Mouse (Mus musculus) T-cell, adult 2 months (primary cell): ENCODE results near the gene Pigm.

Experiments used
- DNase-seq: peaks from one replicate; pipeline ENCODE4 v3.0.0; 2022; ENCODE audit warnings: low spot score

Gene Pigm

GRCm38 (mm10) chr1:172376198-172376667 is at the start of gene Pigm:
TSS of gene Pigm (plus strand) at chr1:172376546.
- peak; percentile 99 for DNase-seq

- no peak for DNase-seq
Observed at GRCm38 (mm10) chr1:172326684-172327083, 49.7 kb upstream of the Pigm start.

- no peak for DNase-seq
Observed at GRCm38 (mm10) chr1:172327206-172328001, 48.9 kb upstream of the Pigm start.

- DNase-seq = no peak
Observed at GRCm38 (mm10) chr1:172328041-172328440, 48.3 kb upstream of the Pigm start.

- no peak for DNase-seq
Observed at GRCm38 (mm10) chr1:172328461-172328860, 47.9 kb upstream of the Pigm start.

- no peak for DNase-seq
Observed at GRCm38 (mm10) chr1:172329131-172329530, 47.2 kb upstream of the Pigm start, which contains the start of gene Kcnj9. TSS of gene Kcnj9 (minus strand) at chr1:172329318.

DNA sequence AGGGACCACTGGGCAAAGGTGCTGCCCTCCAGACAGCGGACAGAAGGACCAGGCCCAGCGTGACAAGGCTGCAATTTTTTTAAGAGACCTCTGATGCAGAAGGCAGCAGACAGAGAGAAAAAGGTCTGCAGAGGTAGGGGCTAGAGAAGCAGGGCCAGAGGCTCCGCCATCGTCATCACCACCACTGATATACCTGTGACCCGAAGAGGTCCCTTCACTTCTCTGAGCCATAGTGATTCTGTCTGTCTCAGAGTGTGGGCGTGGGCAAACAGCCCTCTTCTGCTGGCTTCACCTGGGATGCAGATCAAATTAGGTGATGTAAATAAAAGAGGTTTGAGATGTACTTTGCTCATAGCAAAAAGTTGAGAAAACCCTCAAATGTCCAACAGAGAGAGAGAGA is 46.7 kb upstream of the Pigm start:
- DNase-seq = no peak

DNA sequence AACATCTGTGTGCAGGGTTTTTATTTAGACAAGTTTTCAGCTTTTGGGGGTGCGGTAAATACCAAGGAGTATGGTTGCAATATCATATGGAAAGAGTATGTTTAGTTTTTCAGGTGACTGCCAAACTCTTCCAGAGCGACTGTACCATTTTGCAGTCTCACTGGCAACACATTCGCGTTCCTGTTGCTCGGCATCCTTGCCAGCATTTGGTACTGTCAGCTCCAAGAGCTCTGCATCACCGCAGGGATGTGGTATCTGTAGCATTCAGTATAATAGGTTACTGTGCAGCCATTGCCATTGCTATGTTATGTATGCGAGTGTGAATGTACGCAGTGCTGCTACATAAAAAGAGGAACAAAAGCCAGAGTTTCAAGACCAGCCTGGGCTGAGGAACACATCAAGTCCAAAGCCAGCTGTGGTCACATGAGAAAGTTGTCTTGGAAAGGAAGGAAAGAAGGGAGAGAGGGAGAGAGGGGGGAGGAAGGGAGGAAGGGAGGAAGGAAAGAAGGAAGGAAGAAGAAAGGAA is 44.9 kb upstream of the Pigm start:
- no peak for DNase-seq

DNA sequence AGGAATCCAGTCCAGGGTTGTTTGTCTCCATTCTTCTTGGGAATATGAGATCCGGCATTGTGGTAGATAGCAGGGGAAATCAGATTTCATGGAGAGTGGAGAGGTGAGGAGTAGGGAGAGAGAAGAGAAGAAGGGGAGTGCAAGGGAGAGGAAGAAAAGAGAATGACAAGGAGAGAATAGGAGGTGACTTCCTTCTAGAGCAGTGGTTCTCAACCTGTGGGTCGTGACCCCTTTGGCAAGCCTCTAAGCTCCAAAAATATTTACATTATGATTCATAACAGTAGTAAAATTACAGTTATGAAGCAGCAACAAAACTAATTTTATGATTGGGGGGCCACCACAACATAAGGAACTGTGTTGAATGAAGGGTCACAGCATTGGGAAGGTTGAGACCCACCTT is 43.4 kb upstream of the Pigm start:
- no peak for DNase-seq

- no peak for DNase-seq
Observed at GRCm38 (mm10) chr1:172333512-172333911, 42.8 kb upstream of the Pigm start.

GRCm38 (mm10) chr1:172335804-172336203 is 40.5 kb upstream of the Pigm start:
- DNase-seq = no peak

DNA sequence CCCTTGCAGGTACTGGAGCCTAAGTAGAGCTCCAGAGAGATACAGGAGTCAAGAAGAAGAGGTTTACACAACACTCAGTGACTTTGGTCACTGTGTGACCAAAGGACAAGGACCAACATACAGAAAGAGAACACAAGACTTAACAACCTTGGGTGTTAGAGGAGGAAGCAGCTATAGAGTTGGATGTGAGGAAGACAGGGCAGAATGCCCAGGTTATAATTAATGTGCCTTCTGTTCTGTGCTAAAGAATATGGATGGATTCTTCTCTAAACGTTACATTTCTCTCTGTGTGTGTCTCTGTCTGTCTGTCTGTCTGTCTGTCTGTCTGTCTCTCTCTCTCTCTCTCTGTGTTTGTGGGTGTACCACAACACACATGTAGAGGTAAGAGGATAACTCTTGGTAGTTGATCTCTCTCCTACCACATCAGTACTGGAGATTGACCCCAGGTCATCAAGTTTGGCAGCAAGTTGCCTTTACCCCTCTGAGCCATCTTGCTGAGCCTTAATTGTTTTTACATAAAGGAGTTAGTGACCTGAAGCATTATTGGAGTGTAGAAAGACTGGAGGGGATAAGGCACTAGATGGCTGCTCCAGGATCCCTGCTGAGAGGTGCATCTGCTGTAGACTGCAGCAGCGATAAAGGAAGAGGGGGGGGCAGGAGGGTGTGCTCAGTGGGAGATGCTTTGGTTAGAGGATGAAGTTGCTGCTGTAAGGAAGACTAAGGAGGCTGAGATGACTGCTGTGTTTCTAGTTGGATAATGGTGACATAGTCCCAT is 38.7 kb upstream of the Pigm start:
- no peak for DNase-seq

DNA sequence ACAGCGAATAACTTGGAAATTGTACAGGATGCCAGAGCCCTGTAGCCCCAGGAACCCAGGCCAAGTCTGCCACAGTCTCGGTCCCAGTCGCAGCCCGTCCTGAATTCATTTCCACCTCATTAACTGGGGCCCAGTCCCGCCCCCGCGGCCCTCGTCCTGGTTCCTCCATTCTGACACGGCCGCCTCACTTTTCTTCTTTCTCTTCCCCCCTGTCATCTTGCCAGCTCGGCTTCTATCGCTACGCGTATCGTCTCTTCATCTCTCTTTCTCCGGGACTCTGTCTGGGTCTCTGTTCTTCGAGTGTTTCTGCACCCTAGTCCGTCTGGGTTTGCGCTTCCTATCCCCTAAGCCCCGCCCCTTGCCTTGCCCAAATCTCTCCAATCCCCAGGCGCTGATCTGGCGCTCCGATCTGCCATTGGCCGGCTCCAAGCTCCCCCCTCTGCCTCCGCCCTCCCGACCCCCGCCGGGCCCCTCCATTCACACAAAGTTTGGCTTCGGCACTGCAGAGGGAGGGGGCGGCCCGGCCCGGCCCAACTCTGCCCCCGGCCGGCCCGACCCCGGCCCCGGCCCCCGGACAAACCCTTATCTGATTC is 35.5 kb upstream of the Pigm start, which contains the start of gene Kcnj10:
Gene Kcnj10, plus strand, starts transcription at position 482 of the 593 bp plus-strand sequence.
- DNase-seq = peak; percentile 60

DNA sequence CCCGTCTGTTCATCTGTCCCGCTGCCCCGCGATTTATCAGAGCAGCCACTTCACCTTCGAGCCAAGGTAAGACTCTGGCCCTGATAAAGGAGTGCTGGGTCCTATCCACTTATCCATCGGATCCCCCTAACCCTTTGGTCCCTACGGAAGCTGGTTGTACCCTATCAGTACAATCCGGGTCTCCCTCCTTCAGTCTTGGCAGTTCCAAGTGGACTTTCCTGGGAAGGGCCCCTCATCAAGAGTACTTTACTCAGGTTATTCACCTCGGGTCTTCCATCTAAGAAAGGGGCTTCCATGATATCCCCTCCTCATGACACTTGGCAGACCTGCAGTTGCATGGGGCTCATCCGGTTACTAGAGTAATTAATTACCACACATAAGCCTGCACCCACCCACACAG is 35.0 kb upstream of the Pigm start:
- no peak for DNase-seq

- no peak for DNase-seq
Observed at GRCm38 (mm10) chr1:172342729-172343128, 33.6 kb upstream of the Pigm start.

GRCm38 (mm10) chr1:172343914-172344313 is 32.4 kb upstream of the Pigm start:
- no peak for DNase-seq

GRCm38 (mm10) chr1:172344820-172345219 is 31.5 kb upstream of the Pigm start:
- DNase-seq = no peak

GRCm38 (mm10) chr1:172346707-172347106 is 29.6 kb upstream of the Pigm start:
- DNase-seq = no peak

GRCm38 (mm10) chr1:172347382-172347781 is 29.0 kb upstream of the Pigm start:
- DNase-seq = no peak

DNA sequence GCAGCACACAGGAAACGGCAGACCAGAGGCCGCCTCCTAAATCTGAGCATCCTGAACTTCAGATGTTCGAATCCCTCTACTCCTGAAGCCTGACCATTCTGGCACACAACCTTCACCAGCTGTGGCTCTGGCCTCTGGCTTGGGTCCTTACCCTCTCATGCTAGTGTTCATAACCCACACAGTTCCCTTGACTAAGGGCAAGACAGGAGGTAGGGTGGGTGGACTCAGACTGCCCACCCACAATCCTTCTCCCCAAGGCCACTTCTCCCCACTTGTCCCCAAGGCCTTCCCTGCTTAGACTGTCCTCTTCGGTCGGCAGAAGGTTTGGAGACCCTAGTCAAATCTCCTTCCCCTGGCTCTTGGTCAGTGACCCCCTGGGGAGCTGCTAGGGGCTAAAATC is 26.8 kb upstream of the Pigm start:
- no peak for DNase-seq

DNA sequence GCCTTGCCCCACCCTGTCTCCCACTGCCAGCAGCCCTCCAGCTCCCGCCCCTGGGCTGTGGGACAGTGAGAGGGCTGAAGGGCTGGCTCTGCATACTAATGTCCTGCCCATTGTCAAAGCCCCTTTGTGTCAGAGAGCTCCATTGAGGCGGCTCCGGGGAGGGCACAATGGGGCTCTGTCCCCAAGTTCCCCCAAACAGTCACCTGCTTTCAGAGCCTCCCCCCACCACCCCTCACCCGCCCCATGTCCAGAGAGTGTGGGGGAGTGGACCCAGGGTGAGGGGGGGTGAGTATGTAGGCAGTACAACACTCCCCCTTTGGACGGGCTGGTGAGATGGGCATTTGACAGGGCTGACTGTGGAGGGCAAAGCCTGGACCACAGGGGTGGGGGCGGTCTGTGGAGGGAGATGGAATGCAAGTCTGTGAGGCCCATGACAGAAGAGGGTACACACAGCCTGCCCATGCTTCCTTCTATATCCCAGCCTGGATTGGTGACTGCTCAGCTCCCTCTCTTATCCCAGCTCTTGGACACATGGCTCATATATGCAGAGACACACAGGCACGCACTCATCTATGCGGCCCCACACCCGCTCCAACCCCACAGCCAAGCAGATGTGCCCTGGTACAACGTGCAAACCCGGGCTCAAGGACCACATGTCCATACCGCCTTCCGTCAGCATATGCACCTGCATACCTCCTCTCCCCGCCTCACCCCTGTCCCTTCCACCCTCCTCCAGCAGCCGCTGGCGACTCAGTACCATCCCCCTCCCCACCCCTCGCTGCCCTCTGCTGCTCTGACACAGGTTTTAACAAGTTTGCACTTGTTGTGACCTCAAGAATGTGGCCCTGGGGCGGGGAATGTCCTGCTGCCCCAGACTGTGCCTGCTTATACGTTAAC is 26.2 kb upstream of the Pigm start:
- no peak for DNase-seq
